Mouse (Mus musculus): ENCODE results near the gene Asgr2.
"Not testable (repeated sequence)": the region's sequence is repeated elsewhere in the genome, so short reads cannot be mapped to it uniquely, and the experiment has no call there.

Gene Asgr2

DNA sequence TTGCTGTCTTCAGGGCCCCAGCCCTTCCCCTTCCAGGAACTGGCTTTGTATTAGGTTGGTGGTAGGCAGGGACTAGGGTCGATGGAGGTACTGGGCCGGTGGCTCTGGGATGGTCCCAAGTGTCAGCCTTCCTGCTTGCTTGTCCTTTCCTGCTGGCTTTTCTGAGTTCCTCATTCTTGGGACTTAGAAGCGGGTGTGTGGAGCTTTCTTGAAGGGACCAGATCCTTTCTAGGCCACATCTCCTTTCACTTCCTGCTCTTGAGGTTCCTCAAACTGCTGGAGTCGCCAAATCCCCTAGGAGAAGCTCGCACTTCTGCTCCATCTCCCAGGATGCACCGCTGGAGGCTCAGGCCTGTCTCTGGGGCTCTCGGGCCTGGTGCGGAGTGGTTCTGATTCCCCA, 7.9 kb upstream of the Asgr2 start:
- DNase-seq (ENCODE audit: low spot score in 2 of 2) = no peak

DNA sequence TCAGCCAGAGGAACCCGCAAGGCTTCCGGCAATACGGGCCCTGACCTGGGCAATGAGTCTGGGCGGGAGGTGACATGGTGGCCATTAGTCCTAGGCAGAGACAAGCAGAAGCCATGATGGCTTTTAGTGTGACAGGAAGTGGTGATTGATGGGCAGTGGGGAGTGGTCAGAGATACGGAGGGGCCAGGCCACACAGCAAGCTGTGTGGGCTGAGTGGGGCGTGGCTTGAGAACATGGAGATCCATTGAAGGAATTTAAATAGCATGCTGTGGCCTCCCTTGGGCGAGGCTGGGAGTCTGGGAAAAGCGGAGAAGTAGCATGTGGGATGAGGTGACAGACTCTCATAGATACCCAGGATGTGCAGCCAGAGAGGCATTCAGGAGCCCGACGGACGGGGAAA, 5.0 kb downstream of the Asgr2 start:
- no peak for DNase-seq (ENCODE audit: low spot score in 2 of 2)

DNA sequence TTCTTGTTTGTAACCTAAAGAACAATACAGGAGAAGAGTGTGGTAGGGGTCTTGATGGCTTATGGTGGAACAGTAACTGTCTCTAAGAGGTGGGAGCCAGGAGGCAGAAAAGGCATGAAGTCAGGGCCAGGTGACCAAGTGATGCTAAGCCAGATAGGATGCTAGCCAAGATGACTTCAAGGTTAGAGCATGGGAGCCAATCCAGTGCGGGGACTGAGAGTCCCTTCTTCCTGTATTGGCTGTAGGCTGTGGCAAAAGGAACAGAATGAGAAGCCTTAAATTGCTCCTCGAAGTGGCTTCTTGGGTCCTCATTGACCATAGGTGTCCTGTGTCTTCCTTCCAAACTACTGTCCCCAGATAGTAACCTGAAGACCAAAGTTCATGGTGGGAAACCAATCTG, 6.7 kb downstream of the Asgr2 start:
- no peak for DNase-seq (ENCODE audit: low spot score in 2 of 2)

DNA sequence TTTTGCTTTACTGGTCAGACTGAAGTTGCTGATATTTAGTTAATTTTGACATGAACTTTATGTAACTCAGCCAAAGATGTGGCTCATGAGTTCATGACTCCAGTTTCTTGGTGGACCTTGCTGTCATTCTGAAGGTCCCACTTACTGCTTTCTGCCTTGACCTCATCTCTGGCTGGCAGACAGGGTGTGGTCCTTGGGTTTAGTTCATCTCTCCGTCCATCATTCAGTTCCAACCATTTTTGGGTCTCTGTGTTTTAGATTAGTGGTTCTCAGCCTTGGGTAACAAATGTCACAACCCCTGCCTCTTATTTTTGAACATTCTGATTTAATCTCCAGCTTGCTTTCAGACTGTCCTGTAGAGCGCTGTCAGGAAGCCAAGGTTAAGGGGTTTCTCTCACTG, 7.4 kb downstream of the Asgr2 start:
- DNase-seq (ENCODE audit: low spot score in 2 of 2) = no peak

DNA sequence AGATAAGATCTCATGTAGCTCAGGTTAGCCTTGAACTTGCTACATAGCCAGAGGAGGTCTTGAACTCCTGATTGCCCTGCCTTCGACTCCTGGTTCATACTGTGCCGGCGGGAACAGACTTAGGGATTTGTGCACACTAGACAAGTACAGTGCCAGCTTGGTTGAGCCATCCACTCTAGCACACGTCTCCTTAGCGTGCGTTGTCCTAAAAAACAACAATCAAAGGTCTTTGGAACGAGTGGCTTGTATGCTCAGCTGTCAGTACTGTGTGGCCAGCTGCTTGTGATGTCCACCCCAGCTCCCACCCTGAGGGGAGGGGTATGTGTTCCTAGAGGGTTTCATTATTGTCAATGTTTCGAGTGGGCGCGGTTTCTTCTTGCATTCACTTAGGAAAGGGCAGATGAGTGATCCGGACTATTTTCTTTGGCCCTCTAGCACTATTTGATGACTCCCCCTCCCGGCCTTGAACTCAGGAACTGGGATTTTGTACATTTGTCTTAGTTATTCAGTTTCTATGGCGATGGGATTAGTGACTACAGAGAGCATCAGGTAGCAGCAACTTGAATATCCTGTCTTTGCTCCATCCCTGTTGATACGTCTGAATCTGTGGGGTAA, 11.4 kb downstream of the Asgr2 start:
- no peak for DNase-seq (ENCODE audit: low spot score in 2 of 2)

DNA sequence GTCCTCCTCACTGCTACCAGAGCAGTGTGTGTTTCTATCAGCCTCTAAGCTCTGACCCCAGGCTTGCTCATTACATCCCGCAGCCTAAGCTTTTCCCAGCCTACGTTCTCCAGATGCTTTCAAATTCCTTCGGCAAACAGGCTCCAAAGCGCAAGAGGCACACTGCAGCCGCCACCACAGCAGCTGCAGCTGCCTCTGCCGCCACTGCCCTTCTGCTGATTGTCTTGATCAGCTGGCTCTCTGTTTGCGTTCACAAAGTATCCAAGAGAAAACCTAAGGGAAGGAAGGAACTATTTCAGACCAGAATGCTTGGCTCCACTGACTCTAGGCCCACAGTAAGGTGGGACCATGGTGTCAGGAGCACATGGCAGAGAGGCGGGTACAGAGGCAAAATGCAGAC, 14.6 kb downstream of the Asgr2 start:
- no peak for DNase-seq (ENCODE audit: low spot score in 2 of 2)

DNA sequence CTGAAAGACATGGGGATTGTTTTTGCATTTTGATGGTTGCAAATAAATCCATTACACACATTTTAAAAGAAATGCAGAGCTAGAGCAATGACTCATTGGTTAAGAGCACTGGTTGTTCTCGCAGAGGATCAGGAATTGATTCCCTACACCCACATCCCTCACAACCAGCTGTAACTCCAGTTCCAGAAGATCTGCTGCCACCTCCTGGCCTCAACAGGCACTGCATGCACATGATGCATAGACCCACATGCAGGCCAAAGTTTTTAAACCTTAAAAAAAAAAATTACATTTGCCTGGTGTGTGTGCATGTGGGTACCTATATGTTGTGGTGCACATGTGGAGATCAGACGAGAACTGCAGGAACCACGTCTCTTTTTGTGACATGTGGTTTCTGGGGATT, 17.7 kb downstream of the Asgr2 start:
- DNase-seq (ENCODE audit: low spot score in 2 of 2) = peak in 1 of 2 experiments; percentile 3

DNA sequence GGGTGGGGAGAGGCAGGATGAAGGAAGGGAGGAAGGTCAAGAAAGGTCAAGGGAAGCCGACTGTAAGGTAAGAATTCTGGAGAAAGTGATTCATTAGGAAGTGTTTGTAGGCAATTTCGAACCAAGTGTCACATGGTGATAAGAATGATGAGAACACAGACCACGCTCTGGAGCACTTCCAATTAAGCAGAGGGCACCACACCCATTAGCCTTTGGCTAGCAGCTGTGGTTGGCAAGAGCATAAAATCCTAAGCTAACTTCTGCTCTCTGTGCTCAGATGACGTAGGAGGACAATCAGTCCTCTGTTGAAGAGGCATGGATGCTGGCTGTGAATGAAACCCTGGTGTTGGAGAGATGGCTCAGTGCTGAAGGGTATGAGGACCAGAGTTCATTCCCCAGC, 22.1 kb downstream of the Asgr2 start:
- no peak for DNase-seq (ENCODE audit: low spot score in 2 of 2)

DNA sequence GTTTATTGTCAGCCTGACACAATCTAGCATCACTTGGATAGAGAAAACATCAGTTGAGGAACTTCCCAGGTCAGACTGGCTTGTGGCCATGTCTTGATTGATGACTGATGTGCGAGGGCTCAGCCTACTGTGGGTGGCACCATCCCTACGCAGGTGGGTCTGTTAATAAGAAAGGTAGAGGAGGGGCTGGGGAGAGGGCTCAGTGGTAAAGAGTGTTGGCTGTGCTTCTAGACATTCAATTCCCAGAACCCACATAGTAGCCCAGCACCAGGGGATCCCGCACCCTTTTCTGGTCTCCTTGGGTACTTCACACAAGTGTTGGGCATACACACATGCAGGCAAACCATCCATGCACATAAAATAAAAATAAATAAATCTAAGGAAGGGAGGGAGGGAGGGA, 23.5 kb downstream of the Asgr2 start:
- DNase-seq (ENCODE audit: low spot score in 2 of 2) = no peak

DNA sequence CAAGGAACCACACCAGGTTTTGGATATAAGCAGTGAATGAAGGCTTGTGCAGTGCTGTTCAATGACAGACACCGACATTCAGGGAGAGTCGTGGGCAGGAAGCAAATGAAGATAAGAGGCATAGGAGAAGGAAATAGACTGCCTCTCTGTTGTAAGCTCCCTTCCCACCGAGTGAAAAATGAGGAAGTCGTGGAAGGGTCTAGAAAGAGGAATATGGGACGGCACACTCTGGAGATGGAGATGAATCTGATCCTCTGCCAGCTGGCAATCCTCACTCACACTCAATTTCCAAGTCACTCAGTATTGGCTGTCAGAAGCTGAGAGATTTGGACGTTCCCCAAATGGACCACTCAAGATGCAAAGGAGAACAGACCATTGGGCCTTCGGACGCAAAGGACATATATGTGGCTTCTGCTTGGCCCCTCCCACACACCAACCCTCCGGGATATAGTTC, 37.5 kb downstream of the Asgr2 start, which contains the start of gene Mgl2:
Gene Mgl2 (plus strand): TSS at position 404 of the 454 bp plus-strand sequence.
- no peak for DNase-seq (ENCODE audit: low spot score in 2 of 2)

DNA sequence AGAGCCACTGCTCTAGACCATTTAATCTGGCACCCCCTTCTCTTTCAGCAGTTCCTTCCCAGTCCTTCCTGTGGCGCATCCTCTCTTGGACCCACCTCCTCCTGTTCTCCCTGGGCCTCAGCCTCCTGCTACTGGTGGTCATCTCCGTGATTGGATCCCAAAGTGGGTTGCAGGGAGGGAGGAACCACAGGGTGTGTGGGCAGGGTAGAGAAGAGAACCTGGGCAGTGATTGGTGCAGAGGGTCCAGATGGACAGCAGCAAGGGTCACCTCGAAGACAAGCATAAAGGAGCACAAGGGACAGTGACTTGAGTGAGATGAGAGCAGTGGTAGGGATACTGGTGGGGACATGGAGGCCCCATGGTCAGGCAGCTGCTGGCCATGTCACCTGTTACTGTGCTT, 42.6 kb downstream of the Asgr2 start:
- DNase-seq (ENCODE audit: low spot score in 2 of 2) = not testable (repeated sequence)

DNA sequence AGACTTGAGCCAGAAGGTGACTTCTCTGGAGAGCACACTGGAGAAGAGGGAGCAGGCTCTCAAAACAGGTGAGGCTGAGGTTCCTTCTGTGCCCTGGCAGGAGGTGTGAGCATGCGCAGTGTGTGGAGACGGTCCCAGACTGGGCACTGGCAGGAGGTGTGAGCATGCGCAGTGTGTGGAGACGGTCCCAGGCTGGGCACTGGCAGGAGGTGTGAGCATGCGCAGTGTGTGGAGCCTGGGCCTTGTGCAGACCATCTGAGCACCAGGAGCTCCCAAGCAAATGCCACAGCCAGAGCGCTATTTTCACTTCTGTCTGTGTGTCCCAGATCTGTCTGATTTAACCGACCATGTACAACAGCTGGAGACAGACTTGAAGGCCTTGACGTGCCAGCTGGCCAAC, 43.5 kb downstream of the Asgr2 start:
- not testable (repeated sequence) for DNase-seq (ENCODE audit: low spot score in 2 of 2)

DNA sequence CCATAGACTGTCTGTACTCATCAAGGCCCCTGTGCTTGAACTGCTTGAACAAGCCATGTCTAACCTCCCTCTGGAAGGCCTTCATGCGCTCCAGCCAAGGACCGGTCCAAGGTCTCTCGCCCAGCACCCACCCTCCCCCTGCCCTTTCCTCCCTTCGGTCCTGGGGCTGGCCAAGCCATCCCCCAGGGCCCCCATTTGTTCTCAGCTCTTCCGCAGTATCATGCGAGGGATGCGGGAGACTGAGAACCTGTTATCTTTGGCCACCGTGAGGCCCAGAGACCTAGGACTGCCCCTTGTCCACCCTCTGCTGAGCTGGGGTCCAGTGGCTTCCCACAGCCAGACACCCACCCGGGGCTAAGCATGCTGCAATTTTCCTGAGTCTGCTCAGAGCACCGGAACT, 46.7 kb downstream of the Asgr2 start:
- no peak for DNase-seq (ENCODE audit: low spot score in 2 of 2)

DNA sequence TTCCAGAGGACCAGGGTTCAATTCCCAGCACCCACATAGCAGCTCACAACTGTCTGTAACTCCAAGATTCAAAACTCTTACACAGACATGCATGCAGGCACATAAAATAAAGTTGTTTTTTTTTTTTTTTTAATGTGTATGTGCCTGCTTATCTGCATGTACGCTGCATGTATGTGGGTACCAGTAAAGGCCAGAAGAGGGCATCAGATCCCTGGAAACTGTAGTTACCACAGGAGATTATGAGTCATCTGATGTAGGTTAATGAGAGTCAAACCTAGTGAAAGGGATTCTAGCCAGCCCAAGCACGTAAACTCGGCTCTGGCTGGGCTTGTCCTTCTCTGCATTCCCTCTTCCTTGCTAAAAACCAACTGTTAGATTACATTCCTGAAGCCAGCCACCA, 58.6 kb downstream of the Asgr2 start:
- no peak for DNase-seq (ENCODE audit: low spot score in 2 of 2)
